Comparison of ENCODE assay signal across 23 mouse cellular contexts in the genomic region with DNA sequence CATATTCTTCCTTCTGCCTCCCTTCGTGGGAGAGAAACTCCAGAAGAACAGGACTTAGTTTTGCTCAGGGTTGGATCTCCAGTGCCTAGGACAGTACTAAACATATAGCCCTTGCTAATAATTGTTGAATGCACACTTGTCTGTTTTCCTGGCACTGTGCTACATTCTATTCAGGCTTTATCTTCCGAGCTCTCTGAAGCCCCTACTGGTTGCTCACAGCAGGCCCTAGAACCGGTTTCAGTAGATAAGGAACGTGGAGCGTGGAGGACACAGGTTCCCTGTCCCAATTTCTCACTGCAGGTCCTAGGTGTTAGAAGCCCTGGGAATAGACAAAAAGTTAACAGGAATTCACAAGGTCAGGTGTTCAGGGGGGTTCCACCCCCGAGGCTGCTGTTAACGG. TPM values are rescaled to one million over a fixed set of nuclear protein-coding genes. Genes with fewer than 3 reads are reported as not detected.
DNase-seq lines count a peak whose midpoint lies in the region; ATAC-seq and TF ChIP-seq lines count a peak whose summit lies in the region.
"Had no signal": no experiment of that assay in that cellular context is flagged by ENCODE, and none has a peak within 500 bp of the region (broad histone marks: within the 10 kb centered on the region; RNA-seq: fewer than 3 reads in every experiment).

No protein-coding gene starts in this region.

- no peaks in the 10 kb centered on the region for H3K36me3 ChIP-seq in heart, postnatal 0 days (replicated peaks; ENCODE audit: control insufficient read depth, insufficient read depth, low read length)
- no peaks in the 10 kb centered on the region for H3K36me3 ChIP-seq in lung, embryonic 14.5 days (ENCODE audit: insufficient read depth)
- H3K36me3 ChIP-seq: hindbrain, embryonic 12.5 days; lung, embryonic 15.5 days had no signal

- H3K27me3 ChIP-seq in heart, postnatal 0 days (ENCODE audit: control insufficient read depth, insufficient read depth, low read length) = no peaks in the 10 kb centered on the region
- H3K27me3 ChIP-seq in lung, embryonic 14.5 days (ENCODE audit: insufficient read depth, low read length) = no peaks in the 10 kb centered on the region
- H3K27me3 ChIP-seq: forebrain, embryonic 13.5 days; hindbrain, embryonic 12.5 days had no signal

- H3K9me3 ChIP-seq in heart, postnatal 0 days (replicated peaks; ENCODE audit: control insufficient read depth, low read length) = no peaks in the 10 kb centered on the region
- H3K9me3 ChIP-seq in lung, embryonic 14.5 days (ENCODE audit: low read depth, low read length) = no peaks in the 10 kb centered on the region
- H3K9me3 ChIP-seq: forebrain, embryonic 13.5 days; hindbrain, embryonic 12.5 days; lung, embryonic 15.5 days had no signal

- 30% methylated on average over 7 of the region's 7 CpGs for WGBS in heart, postnatal 0 days
- WGBS in lung, embryonic 14.5 days = 22% methylated on average over 7 of the region's 7 CpGs

- intact Hi-C loops in left cerebral cortex, postnatal 4 days (cut with DNase I) = no loop called here

- no peak for TF ChIP-seq EP300 in heart, postnatal 0 days (IDR thresholded peaks at IDR 0.05; ENCODE audit: low read depth)

- peaks cover 14% of the 10 kb centered on the region; the same call in 1 of the 2 replicates for H3K4me1 ChIP-seq in heart, postnatal 0 days (ENCODE audit: control insufficient read depth, insufficient read depth)
- peaks cover 8% of the 10 kb centered on the region; the same call in 1 of the 2 replicates for H3K4me1 ChIP-seq in lung, embryonic 14.5 days (ENCODE audit: insufficient read depth)
- H3K4me1 ChIP-seq: hindbrain, embryonic 12.5 days had no signal

- ATAC-seq in heart, postnatal 0 days (ENCODE audit: insufficient read depth, low read depth) = peak; percentile 39; the same call in 1 of the 2 replicates
- ATAC-seq in lung, embryonic 14.5 days (ENCODE audit: insufficient read depth) = no peak
- ATAC-seq in megakaryocyte progenitor cell, adult 5-6 weeks (replicated peaks; ENCODE audit: poor library complexity) = peak; percentile 38; the same call in 1 of the 2 replicates
- ATAC-seq: forebrain, embryonic 13.5 days had no signal

- no peak overlapping the region for H3K9ac ChIP-seq in heart, postnatal 0 days (replicated peaks; ENCODE audit: low read depth, low read length)
- H3K9ac ChIP-seq in lung, embryonic 14.5 days = no peak overlapping the region
- H3K9ac ChIP-seq: forebrain, embryonic 13.5 days; hindbrain, embryonic 12.5 days; liver, embryonic 14.5 days; lung, embryonic 15.5 days had no signal

- no peak overlapping the region for H3K4me3 ChIP-seq in heart, postnatal 0 days (ENCODE audit: low read depth, low read length)
- H3K4me3 ChIP-seq in lung, embryonic 14.5 days (ENCODE audit: low read depth, low read length) = no peak overlapping the region
- H3K4me3 ChIP-seq: forebrain, embryonic 13.5 days; gastrocnemius, adult 2 months; hindbrain, embryonic 12.5 days; lung, embryonic 15.5 days had no signal

- H3K27ac ChIP-seq in heart, postnatal 0 days (ENCODE audit: low read depth) = no peak overlapping the region
- no peak overlapping the region for H3K27ac ChIP-seq in lung, embryonic 14.5 days (ENCODE audit: low read depth)
- H3K27ac ChIP-seq: forebrain, embryonic 13.5 days; gastrocnemius, adult 2 months; hindbrain, embryonic 12.5 days; liver, embryonic 14.5 days; lung, embryonic 15.5 days had no signal

- no peak overlapping the region for H3K4me2 ChIP-seq in heart, postnatal 0 days (ENCODE audit: low read depth, low read length)
- H3K4me2 ChIP-seq in lung, embryonic 14.5 days = no peak overlapping the region
- H3K4me2 ChIP-seq: forebrain, embryonic 13.5 days; hindbrain, embryonic 12.5 days; lung, embryonic 15.5 days had no signal

- peak; percentile 30 for TF ChIP-seq CTCF in heart, postnatal 0 days (IDR thresholded peaks at IDR 0.05; ENCODE audit: low read depth)
- peak; percentile 18; the same call in 1 of the 2 replicates for TF ChIP-seq CTCF in lung, embryonic 14.5 days (IDR thresholded peaks at IDR 0.05; ENCODE audit: low read depth)

- DNase-seq in heart, postnatal 0 days (ENCODE audit: low spot score) = no peak
- no peak for DNase-seq in heart, adult 9 months (ENCODE audit: low spot score in 2 of 2)
- DNase-seq in lung, embryonic 14.5 days = no peak
- DNase-seq in lung, postnatal 25 days (ENCODE audit: low spot score) = no peak
- peak; percentile 28 for DNase-seq in ES-CJ7 (ENCODE audit: low read depth, low spot score)
- no peak for DNase-seq in urinary bladder, postnatal 14 days (ENCODE audit: low spot score)
- no peak for DNase-seq in left cerebral cortex, postnatal 4 days
- DNase-seq: adrenal gland, adult 8-10 months; cerebellum, adult 11 months; cerebellum, adult 9-10 months; cerebellum, postnatal 36 days; gastrocnemius, adult 2 months; kidney, adult 11 months; kidney, postnatal 36 days; liver; lung, postnatal 4 days; midbrain, embryonic 14.5 days; right cerebral cortex, postnatal 4 days had no signal

RNA-seq across cellular contexts. Expression of a gene that starts 59.4 kb away (rescaled TPM):
- 17.6 and 17.9 TPM in 2 replicates for total RNA-seq in heart, postnatal 0 days (2014; rRNA removed; ENCODE audit: low replicate concordance)
- polyA plus RNA-seq in heart, postnatal 0 days (2015; fragmentation: Nextera tagmentation; extraction: Ambion mirVana) = 0.44 TPM in 1 of 2 replicates, not detected in the other
- 1.3 and 2.2 TPM in 2 replicates for polyA plus RNA-seq in lung, embryonic 14.5 days (2014; fragmentation: Nextera tagmentation; extraction: Ambion mirVana)
- total RNA-seq in megakaryocyte progenitor cell, adult 5-6 weeks (2015) = 12.9 and 18.0 TPM in 2 replicates
- 38.1 and 46.1 TPM in 2 replicates for total RNA-seq in megakaryocyte progenitor cell, adult 5-6 weeks (2017)
- total RNA-seq in left cerebral cortex, postnatal 4 days (2021) = 10 to 100 TPM; 16.4 to 19.1 TPM
- polyA plus RNA-seq: forebrain, embryonic 13.5 days had no signal
